Mouse (Mus musculus): Measurements from ENCODE around the gene AU022252. TPM values are rescaled to one million over a fixed set of nuclear protein-coding genes. Genes with fewer than 3 reads are reported as not detected.
"Not testable (repeated sequence)": the region's sequence is repeated elsewhere in the genome, so short reads cannot be mapped to it uniquely, and the experiment has no call there.

Gene AU022252
- 10 to 100 TPM; 24.2 to 24.7 TPM for total RNA-seq (2021)
- long read RNA-seq, experiment 1, full-length matches to known transcripts: 18 of 25 reads
- long read RNA-seq, experiment 1, partial matches to known transcripts: 3 of 25 reads
- long read RNA-seq, experiment 1, other reads (novel, unspliced or antisense): 4 of 25 reads
- long read RNA-seq, experiment 2, full-length matches to known transcripts: 6 of 15 reads
- long read RNA-seq, experiment 2, partial matches to known transcripts: 3 of 15 reads
- long read RNA-seq, experiment 2, other reads (novel, unspliced or antisense): 6 of 15 reads

DNA sequence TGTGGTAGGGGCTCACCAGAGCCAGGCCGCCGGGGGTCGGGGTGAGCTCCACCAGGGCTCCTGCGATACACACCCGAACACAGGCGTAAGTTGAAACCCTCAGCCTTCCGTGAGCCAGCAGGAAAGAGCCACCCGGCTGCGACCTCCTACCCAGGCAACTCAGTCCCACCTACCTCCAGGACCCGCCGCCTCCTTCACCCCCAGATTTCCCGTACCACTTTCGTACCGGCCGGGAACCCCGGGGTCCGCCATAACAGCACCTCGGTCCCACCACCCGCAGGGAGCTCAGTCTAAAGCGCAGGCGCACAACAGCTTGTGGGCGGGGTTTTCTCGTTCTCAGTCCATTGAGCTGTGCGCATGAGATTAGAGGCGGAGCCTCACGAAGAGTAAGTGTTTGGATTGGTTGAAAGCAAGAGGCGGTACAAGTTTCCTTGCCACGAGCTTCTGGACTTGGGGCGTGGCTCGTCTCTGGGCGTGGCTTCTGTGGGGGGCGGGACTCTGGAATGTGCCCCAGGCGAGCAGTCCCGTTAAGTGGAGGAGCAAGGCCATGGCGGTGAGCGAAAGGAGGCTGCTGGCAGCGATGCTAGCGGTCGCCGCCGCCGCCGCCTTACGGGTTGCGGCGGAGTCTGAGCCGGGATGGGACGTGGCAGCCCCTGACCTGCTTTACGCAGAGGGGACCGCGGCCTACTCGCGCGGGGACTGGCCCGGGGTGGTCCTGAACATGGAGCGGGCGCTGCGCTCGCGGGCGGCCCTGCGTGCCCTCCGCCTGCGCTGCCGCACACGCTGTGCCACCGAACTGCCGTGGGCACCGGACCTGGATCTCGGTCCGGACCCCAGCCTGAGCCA is at the start of gene AU022252, which contains the start of gene P3h1:
AU022252 (minus strand) TSS at position 303 of the 846 bp plus-strand sequence.
P3h1 (plus strand) TSS at position 506 of the 846 bp plus-strand sequence.
- peak; percentile 98 to 99 for DNase-seq
- intact Hi-C loops (cut with DNase I): no loop called here

DNA sequence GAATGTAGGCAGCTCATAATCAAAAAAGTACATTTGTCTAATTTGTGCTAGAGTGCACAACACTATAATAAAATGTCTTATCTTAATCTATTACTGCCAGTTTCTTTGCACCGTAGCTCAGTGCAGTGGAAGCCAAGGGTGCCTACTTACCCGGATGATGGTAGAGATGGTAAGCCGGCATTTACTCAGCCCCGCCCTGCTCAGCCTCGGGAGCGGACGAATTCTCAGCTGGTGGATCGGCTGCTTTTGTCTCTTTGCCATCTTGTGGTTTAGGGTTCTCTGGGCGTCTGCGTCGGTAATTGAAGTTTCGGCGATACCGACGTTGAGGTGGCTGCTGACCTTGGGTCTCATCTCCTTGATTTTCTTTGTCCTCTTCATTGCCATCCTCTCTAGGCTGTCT is 46.3 kb upstream of the AU022252 start:
- intact Hi-C loops (cut with DNase I); DNase-seq: not testable (repeated sequence)

DNA sequence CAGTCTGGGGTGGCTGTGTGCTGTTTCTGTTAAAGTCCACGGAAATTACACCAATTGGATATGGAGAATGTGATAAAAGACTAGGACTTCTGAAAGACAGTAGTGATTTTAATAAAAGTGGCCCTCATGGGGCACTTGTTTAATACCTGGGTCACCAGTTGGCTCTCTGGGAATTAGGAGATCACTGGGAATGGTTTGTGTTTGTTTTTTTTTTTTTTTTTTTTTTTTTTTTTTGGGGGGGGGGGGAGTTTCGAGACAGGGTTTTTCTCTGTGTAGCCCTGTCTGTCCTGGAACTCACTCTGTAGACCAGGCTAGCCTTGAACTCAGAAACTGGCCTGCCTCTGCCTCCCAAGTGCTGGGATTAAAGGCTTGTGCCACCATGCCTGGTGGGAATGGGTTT is 43.2 kb upstream of the AU022252 start:
- intact Hi-C loops (cut with DNase I): no loop called here
- DNase-seq: no peak

DNA sequence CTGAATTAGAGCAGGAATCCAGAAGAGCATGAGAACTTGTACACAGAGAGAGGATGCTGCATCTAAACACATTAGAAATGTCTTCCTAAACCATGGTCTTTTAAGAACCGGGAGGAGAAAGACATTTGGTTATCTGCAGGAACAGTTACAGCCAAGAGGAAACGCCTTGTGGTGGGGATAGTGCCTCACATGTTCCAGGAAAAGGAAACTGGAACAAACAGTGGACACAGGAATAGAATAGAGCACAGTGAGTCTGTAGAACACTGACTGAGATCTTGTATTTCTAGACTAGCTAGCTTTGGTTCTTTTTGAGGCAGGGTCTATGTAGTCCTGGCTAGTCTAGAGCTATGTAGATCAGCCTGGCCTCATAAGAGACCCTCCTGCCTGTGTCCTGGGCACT is 42.7 kb upstream of the AU022252 start:
- DNase-seq: no peak

DNA sequence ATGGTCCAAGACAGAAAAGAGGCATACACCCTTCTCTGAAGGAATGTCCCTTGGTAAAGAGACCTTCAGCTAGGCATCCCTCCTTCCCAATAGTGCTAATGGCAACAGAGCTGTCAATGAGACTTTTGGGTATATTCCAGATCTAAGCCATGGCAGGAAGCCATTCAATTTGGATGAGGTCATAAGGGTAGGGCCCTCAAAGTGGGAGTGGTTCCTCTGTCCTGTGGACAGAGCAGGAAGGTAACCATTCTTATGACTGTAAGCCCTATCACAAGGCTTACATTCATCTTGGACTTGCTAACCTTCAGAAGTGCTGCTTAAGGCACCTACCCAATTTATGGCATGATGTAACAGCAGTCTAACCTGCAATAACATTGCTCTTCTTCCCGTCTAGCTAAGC is 42.1 kb upstream of the AU022252 start:
- peak in 1 of 2 experiments; percentile 4 for DNase-seq
- intact Hi-C loops (cut with DNase I): no loop called here

More for the DNA sequence above, 42.7 kb upstream of the AU022252 start:
- intact Hi-C loops (cut with DNase I): no loop called here

DNA sequence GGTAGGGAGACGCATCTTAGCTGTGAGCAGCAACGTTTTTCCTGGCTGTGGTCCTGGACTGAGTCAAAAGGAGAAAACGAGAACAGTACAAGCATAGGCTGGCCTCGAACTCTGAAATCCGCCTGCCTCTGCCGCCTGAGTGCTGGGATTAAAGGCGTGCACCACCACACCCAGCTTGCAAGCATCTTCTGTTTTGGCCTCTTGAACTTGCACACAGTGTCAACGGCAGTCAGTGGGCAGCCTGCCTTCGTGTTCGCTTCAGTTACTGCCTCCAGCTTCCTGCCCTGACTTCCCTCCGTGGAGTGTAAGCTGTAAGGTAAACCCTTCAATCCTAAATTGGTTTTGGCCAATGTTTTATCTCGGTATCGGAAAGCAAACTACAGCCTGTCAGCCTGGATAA is 34.1 kb upstream of the AU022252 start:
- DNase-seq: no peak
- intact Hi-C loops (cut with DNase I): no loop called here

DNA sequence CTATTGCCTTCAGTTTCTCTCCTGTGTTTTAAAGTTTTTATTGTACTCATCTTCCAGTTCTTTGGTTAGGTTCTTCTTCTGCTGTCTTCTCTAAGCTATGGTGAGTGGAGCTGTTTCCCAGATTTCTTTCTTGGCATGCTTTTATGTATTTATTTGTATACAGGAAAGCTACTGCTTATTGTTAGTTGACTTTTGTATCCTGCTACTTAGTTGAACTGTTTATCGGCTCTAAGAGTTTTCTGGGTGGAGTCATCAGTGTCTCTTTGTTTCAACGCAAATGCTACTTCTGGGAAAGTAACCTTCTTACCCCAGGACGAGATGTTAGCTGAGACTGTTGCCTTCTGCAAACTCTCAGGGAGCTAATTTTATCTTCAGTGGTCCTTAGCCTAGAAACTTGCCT is 30.9 kb upstream of the AU022252 start:
- DNase-seq: no peak
- intact Hi-C loops (cut with DNase I): no loop called here

GRCm38 (mm10) chr4:119262483-119262882 is 30.0 kb upstream of the AU022252 start:
- intact Hi-C loops (cut with DNase I): no loop called here
- DNase-seq: no peak

DNA sequence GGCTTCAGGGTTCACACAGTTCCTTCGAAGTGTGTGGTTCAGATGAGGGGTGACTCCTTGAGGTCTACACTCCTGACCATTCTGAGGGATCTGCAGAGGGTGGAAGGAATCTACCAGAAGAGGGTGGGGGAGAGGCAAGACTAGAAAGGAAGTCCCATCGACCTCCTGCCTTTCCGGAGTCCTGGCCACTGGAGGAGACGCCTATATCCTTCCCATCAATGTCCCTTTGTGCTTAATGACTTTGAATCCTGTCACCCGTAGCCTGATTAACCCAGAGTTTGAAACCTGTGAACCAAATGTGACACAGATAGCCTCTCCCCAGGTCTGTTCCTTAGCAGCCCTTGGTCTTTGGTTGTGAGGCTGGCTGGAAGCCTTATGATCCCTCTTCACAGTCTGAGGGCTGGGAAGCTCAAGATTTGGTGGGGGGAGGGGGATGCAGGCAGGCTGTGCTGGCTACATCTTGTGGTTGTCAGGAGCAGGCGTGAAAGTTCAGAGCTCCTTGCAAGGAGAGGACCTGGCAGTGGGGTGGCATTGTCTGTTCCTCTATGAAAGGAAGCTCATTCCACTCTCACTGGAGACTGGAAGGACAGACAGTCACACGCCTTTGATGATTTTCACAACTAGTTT is 28.7 kb upstream of the AU022252 start:
- intact Hi-C loops (cut with DNase I): no loop called here
- DNase-seq: no peak

- no peak for DNase-seq
- intact Hi-C loops (cut with DNase I): no loop called here
These were observed 27.1 kb upstream of the AU022252 start for GRCm38 (mm10) chr4:119259344-119260254.

DNA sequence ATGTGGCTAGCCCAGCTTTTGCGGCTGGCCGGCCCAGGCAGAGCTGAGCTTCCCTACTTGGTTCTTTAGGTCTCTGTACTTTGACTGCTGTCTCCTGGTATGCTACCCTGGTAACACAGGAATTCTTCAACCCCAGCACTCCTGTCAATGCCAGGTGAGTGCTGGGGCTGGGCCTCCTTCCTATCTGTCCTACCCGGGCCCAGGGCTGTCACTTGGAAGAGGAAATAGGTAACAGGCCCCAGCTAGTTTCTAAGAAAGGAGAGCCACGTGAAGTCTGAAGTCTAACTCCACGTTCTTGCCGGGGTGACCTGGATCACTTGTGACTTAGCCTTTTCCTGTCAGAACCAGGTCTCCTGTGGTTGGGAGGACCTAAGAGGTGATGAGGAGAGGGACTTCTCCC is 24.6 kb upstream of the AU022252 start:
- intact Hi-C loops (cut with DNase I): no loop called here
- no peak for DNase-seq

GRCm38 (mm10) chr4:119255351-119255750 is 22.8 kb upstream of the AU022252 start, which contains the start of gene Cldn19:
Cldn19 (plus strand) TSS chr4:119255414.
- intact Hi-C loops (cut with DNase I): no loop called here
- no peak for DNase-seq

DNA sequence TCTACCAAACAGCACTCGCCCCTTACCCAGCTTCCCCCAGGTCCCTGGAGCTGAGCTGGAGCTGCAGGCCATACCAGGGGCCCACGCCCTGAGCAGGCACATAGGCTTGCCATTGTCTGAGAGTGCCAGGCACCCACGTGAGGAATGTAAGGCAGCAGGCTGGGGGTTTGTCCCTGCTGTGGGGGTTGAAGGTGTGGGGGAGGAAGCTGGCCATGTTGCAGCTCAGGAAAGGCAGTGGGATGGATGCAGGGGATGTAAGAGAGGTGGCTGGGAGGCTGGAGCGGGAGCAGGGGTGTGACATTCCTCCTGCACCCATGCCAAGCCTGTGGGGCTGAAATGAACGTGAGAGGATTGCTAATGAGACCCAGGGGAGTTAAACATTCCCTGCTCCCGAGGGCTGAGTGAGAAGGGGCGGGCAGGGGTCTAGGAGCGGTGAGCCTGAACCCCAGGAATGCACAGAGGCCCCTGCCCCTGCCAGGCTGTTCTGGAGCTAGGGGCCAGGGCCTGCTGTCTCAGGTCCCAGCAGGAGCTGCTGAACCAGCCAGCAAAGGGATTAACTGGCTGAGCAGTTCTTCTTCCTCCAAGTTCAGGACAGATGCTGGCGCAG is 21.6 kb upstream of the AU022252 start:
- DNase-seq: no peak
- intact Hi-C loops (cut with DNase I): no loop called here

DNA sequence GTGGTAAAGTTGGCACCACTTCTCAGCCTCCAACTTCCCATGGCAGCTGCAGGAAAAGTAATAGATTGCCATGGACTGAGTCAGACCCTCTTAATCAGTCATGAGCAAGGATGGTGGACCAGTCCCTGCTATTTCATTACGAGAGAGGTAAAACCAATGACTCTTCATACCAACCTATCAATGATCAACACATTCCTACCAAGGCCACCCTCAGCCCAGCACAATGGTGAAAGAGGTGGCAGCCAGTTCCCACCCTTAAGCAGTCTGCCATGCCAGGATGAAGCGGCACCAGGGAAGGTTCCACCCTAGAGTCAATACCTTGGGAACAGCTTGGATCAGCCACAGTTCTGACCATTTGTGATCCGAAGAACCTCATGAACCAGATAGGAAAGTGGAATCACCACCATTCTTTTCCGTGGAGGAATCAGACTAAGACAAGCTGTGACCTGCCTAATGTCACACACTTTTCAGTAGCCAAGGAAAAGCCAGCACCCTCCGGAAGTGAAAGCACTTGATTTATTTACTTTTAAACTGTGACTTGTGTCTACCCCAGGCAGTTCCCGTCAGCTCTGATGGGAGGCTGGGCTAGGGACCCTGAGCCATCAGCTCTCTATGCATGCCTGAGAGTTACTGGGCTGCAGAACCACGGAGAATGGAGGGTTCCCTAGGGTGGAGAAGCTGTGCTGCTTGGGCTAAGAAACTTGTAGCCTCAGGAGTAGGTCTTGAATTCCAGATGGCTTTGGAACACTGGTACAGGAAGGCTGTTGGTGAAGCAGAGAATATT is 19.7 kb upstream of the AU022252 start:
- intact Hi-C loops (cut with DNase I): no loop called here
- DNase-seq: no peak

- intact Hi-C loops (cut with DNase I): loop anchor here (5.0 to 10.0 kb wide), 4 partner anchors 44 to 416 kb away; partner anchors contain the start of genes Foxj3, Frg2f1 and Ybx1
- DNase-seq: no peak
These were observed 16.0 kb upstream of the AU022252 start for GRCm38 (mm10) chr4:119248407-119248965.

DNA sequence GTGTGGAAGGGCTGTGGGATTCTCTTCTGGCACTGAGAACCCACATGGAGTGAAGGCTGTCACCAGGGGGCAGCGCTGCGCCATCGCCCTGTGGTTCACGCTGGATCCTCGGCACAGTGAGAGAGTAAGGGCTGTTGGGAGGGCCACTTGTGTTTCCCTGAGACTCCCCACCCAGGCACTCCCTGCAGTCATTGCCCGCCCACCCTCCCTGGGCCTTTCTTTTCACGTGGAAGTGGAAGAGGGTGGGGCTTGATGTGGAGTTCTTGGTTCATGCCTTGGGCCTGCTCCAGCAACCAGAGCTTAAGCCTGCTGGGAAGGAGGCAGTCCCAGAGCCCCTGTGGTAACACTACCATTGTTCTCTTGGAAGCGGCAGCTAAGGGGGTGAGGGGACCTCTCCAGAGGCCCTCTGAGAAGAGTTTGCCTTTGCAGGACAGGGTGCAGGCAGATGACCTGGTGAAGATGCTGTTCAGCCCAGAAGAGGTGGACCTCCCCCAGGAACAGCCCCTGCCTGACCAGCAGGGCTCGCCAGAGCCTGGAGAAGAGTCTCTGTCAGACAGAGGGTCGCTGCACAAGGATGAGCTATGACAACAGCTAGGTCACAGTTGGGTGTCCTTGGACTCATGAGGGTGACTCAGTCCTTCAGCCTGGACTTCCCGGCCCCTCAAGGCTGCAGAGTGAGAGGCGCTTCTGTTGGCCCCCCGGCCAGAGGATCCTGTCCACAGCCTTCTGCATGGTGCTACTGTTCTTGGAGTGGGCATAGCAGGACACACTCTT is 15.1 kb upstream of the AU022252 start:
- intact Hi-C loops (cut with DNase I): loop anchor here (5.0 to 10.0 kb wide), 4 partner anchors 45 to 417 kb away; partner anchors contain the start of genes Foxj3, Frg2f1 and Ybx1
- DNase-seq: peak; percentile 72 to 75

- intact Hi-C loops (cut with DNase I): loop anchor here (5.0 to 10.0 kb wide), 4 partner anchors 46 to 418 kb away; partner anchors contain the start of genes Foxj3, Frg2f1 and Ybx1
- DNase-seq: no peak
These were observed 14.2 kb upstream of the AU022252 start for GRCm38 (mm10) chr4:119246688-119247225.
